Mouse (Mus musculus) liver, embryonic 14.5 days (tissue): ENCODE results near the gene Sdhb. TPM values are rescaled to one million over a fixed set of nuclear protein-coding genes. Genes with fewer than 3 reads are reported as not detected.

Source experiments
- ATAC-seq: fragments of 200-750 bp; cut with Nextera tagmentation; 2 replicates; pipeline ENCODE4 v1.8.0; 2017; ENCODE audit warnings: moderate number of reproducible peaks, mild to moderate bottlenecking, moderate library complexity; ENCODE audit not compliant: insufficient read depth
- DNase-seq, 3 experiments: peaks; one replicate each; pipeline ENCODE4 v3.0.0-alpha.2; 2012 to 2013; ENCODE audit warnings: low read depth in 3 of 3, low spot score in 3 of 3
- H3K27ac ChIP-seq: fragments of 300-500 bp; sonication (generic); 2 replicates; pipeline ENCODE4 v1.5.1; 2014; ENCODE audit warnings: moderate library complexity, mild to moderate bottlenecking, control low read depth, inconsistent platforms
- H3K27me3 ChIP-seq: fragments of 300-500 bp; sonication (generic); 2 replicates; pipeline ENCODE4 v1.6.1; 2014; ENCODE audit warnings: mild to moderate bottlenecking, low read length, moderate library complexity; ENCODE audit not compliant: control insufficient read depth, insufficient read depth
- H3K36me3 ChIP-seq: fragments of 300-500 bp; sonication (generic); replicated peaks from 2 replicates; pipeline ENCODE4 v1.6.1; 2014; ENCODE audit warnings: low read depth; ENCODE audit not compliant: control insufficient read depth, insufficient read depth
- H3K4me1 ChIP-seq, 2 experiments: fragments of 200-500 bp in 1 of 2; fragments of 300-500 bp in 1 of 2; sonication (generic) in 1 of 2; replicated peaks; 2 replicates each; pipeline ENCODE4 v1.6.1; 2012 to 2014; ENCODE audit warnings: antibody characterized with exemption in 1 of 2, inconsistent platforms in 1 of 2, low read length in 1 of 2; ENCODE audit not compliant: control insufficient read depth in 2 of 2, insufficient read depth in 2 of 2
- H3K4me2 ChIP-seq: fragments of 300-500 bp; sonication (generic); 2 replicates; pipeline ENCODE4 v1.6.1; 2014; ENCODE audit warnings: low read depth, mild to moderate bottlenecking, control low read depth, moderate library complexity
- H3K4me3 ChIP-seq, 2 experiments: fragments of 200-500 bp in 1 of 2; fragments of 300-500 bp in 1 of 2; sonication (generic) in 1 of 2; 2 replicates each; pipeline ENCODE4 v1.5.1; 2012 to 2014; ENCODE audit warnings: low read depth in 2 of 2, low read length in 2 of 2, mild to moderate bottlenecking in 2 of 2, control low read depth in 1 of 2, inconsistent platforms in 1 of 2, moderate library complexity in 1 of 2; ENCODE audit not compliant: insufficient read depth in 1 of 2
- H3K9ac ChIP-seq: fragments of 300-500 bp; sonication (generic); replicated peaks from 2 replicates; pipeline ENCODE4 v1.6.1; 2014; ENCODE audit warnings: mild to moderate bottlenecking, control low read depth, moderate library complexity
- H3K9me3 ChIP-seq: fragments of 300-500 bp; sonication (generic); 2 replicates; pipeline ENCODE4 v1.6.1; 2016; ENCODE audit warnings: low read length, mixed read lengths; ENCODE audit not compliant: control insufficient read depth
- CTCF ChIP-seq: IDR thresholded peaks from 2 replicates; pipeline ENCODE4 v1.5.1; 2016; ENCODE audit warnings: antibody characterized with exemption, low read depth, control low read depth
- EP300 ChIP-seq: IDR thresholded peaks from 2 replicates; pipeline ENCODE4 v1.6.1; 2016; ENCODE audit warnings: antibody characterized with exemption, low read depth
- WGBS: fragments of 180-500 bp; shearing (Covaris S2); extraction: QIAGEN DNeasy Blood & Tissue Kit; methylation state at CpG from one replicate; pipeline ENCODE4 v1.1.7; 2014; ENCODE audit not compliant: insufficient replicate concordance; 5-methylcytosine and 5-hydroxymethylcytosine counted together
- polyA plus RNA-seq, 2 experiments: library from polyadenylated mRNA; depleted of rRNA in 1 of 2; stranded (reverse) in 1 of 2; unstranded in 1 of 2; fragments of >200 nt; fragmentation: Nextera tagmentation in 1 of 2; extraction: Ambion mirVana in 1 of 2; gene quantifications; 2 replicates each; pipeline versions ENCODE4 v1.2.1 to v1.2.3; 2012 to 2014

Sdhb gene
- polyA plus RNA-seq, 2 experiments = 86.1 to 201 TPM

DNA sequence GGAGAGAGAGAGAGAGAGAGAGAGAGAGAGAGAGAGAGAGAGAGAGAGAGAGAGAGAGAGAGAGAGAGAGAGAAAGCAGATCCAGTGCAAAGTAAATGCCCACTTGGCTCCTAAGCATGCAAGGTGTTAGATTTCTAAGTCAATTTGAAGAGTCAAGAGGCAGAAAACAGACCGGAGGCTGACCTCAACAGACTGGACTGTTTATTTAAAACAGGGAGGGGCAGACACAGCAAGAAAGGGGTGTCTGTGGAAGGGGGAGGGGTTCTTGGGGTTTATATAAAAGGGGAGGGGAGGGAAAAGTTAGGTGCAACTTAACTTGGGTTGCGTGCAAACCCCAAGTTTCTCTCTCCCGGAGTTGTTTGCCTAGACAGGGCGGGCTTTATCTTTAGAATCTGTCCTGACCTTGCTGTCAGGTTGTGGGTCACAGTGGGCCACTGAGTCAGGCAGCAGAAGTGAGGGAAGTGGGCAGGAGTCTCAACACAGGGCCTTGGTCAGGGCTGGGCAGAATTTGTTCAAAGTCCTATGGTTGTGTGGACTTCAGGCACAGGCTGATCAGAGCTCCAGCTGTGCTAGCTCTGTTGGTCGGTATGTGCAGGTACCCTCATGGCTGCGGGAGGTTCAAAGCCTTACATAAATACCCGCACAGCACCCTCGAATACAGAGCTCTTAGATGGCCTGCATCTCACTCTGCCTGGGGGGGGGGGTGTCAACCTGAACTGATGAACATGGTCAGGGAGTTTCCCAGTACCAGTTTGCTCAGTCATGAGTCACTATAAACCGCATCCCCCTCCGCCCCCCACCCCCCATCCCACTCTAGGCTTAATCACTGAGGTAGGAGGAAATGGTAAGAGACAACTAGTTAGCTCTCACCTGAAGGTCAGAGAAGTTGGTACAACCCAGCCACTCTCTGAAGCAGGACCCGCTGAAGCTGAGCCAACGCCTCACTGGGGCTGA is 13.2 kb upstream of the Sdhb start:
- no peaks in the 10 kb centered on the region for H3K36me3 ChIP-seq
- no peaks in the 10 kb centered on the region for H3K27me3 ChIP-seq
- 73% methylated on average over 12 of the region's 12 CpGs for WGBS
- H3K27ac ChIP-seq = no peak overlapping the region
- H3K4me2 ChIP-seq = no peak overlapping the region
- H3K4me3 ChIP-seq = no peak overlapping the region
- H3K4me1 ChIP-seq = peaks cover 0 to 5% of the 10 kb centered on the region in 2 experiments; a peak in 1 of 4 replicates
- TF ChIP-seq CTCF = no peak
- TF ChIP-seq EP300 = no peak
- ATAC-seq (no peak), DNase-seq (no peak)
- H3K9ac ChIP-seq = no peak overlapping the region
- H3K9me3 ChIP-seq = no peaks in the 10 kb centered on the region

DNA sequence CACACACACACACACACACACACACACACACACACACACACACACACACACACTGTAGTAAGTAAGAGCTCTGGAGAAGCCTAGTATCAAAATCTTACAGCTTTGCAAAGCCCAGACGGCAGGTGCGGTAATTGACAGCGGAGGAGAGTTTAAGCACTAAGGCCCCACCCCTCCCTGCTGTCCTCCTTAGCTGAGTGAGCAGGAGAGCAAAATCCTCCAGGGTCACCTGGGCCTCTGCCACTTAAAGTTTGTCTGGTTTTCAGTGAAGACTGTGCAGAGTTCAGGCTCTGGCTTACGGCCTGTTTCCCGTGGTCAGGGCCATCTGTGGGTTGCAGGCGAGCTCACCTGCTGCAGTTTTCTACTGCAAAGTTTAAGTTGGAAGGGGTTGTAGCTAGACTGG is 12.5 kb upstream of the Sdhb start:
- no peaks in the 10 kb centered on the region for H3K9me3 ChIP-seq
- H3K4me3 ChIP-seq = no peak overlapping the region
- no peak overlapping the region for H3K4me2 ChIP-seq
- no peak for ATAC-seq
- no peaks in the 10 kb centered on the region for H3K27me3 ChIP-seq
- 63% methylated on average over 6 of the region's 6 CpGs for WGBS
- H3K4me1 ChIP-seq = peaks cover 0 to 5% of the 10 kb centered on the region in 2 experiments; a peak in 1 of 4 replicates
- H3K36me3 ChIP-seq = no peaks in the 10 kb centered on the region
- TF ChIP-seq EP300 = no peak
- TF ChIP-seq CTCF = no peak
- no peak overlapping the region for H3K27ac ChIP-seq
- no peak overlapping the region for H3K9ac ChIP-seq
- no peak for DNase-seq

DNA sequence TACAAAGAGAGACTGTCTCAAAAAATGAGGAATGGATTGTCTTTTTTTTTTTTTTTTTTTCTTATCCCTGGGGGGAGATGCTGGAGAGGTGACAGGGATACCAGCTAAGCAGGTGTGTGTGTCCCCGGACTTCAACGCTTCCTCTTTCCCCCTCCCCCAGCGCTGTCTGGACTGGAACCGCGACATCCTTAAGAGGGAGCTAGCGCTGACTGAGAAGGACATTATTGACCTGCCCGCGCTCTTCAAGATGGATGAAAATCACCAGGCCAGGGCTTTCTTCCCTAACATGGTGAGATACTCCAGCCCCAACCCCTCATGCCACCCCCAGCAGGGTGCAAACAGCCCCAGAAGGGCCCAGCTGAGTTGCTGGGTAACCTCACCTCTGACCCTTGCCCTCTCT is 12.0 kb upstream of the Sdhb start:
- no peaks in the 10 kb centered on the region for H3K36me3 ChIP-seq
- no peak for DNase-seq
- 77% methylated on average over 8 of the region's 8 CpGs for WGBS

DNA sequence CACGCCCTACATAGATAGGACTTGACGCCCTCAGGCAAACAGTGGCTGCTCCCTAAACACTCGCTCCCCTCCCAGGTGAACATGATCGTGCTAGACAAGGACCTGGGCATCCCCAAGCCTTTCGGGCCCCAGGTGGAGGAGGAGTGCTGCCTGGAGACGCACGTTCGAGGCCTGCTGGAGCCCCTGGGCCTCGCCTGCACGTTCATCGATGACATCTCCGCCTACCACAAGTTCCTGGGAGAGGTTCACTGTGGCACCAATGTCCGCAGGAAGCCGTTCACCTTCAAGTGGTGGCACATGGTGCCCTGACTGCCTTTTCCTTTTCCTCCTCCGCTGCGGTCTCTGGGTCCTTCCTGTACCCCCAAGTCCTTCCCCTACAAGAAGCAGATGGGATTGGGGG is 11.4 kb upstream of the Sdhb start:
- Histone ChIP-seq H3K9ac (no peak overlapping the region), H3K27me3 (no peaks in the 10 kb centered on the region), H3K4me2 (no peak overlapping the region), H3K4me1 (peaks cover 0 to 5% of the 10 kb centered on the region in 2 experiments; a peak in 1 of 4 replicates), H3K9me3 (no peaks in the 10 kb centered on the region), H3K27ac (no peak overlapping the region), H3K36me3 (no peaks in the 10 kb centered on the region), H3K4me3 (no peak overlapping the region)
- TF ChIP-seq CTCF = no peak
- TF ChIP-seq EP300 = no peak
- no peak for ATAC-seq
- no peak for DNase-seq
- 56% methylated on average over 16 of the region's 16 CpGs for WGBS

More for the DNA sequence above, 12.0 kb upstream of the Sdhb start:
- H3K27me3 ChIP-seq = no peaks in the 10 kb centered on the region
- no peak overlapping the region for H3K4me3 ChIP-seq
- no peak overlapping the region for H3K9ac ChIP-seq
- no peak overlapping the region for H3K27ac ChIP-seq
- no peaks in the 10 kb centered on the region for H3K9me3 ChIP-seq
- TF ChIP-seq CTCF = no peak
- TF ChIP-seq EP300 = no peak
- H3K4me1 ChIP-seq = peaks cover 0 to 5% of the 10 kb centered on the region in 2 experiments; a peak in 1 of 4 replicates
- no peak for ATAC-seq
- H3K4me2 ChIP-seq = no peak overlapping the region

DNA sequence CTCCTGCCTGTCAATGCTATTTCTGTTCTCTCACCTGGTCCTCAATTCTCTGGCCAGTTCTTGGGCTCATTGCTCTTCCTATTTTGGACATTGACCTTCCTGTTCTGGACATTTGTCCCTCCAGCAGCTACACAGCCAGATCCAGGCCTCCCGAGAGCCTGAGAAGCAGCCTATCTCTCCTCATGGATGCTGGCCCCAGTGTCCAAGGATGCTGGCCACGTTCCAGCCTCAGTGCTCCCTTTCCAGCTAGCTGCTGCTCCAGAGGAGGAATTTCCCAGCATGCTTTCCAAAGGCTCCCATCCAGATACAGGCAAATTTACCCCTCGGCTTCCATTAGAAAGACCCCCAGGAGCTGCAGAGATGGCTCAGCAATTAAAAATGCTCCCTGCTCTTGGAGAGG is 10.4 kb upstream of the Sdhb start:
- WGBS = 65% methylated on average over 3 of the region's 3 CpGs
- no peak overlapping the region for H3K27ac ChIP-seq
- H3K9me3 ChIP-seq = no peaks in the 10 kb centered on the region
- TF ChIP-seq CTCF (no peak), EP300 (no peak)
- H3K27me3 ChIP-seq = no peaks in the 10 kb centered on the region
- no peak overlapping the region for H3K9ac ChIP-seq
- H3K4me1 ChIP-seq = peaks cover 0 to 5% of the 10 kb centered on the region in 2 experiments; a peak in 1 of 4 replicates
- H3K4me2 ChIP-seq = no peak overlapping the region
- no peaks in the 10 kb centered on the region for H3K36me3 ChIP-seq
- no peak overlapping the region for H3K4me3 ChIP-seq
- no peak for ATAC-seq
- no peak for DNase-seq
